Mouse (Mus musculus): ENCODE measurements around the gene Sp9.

DNA sequence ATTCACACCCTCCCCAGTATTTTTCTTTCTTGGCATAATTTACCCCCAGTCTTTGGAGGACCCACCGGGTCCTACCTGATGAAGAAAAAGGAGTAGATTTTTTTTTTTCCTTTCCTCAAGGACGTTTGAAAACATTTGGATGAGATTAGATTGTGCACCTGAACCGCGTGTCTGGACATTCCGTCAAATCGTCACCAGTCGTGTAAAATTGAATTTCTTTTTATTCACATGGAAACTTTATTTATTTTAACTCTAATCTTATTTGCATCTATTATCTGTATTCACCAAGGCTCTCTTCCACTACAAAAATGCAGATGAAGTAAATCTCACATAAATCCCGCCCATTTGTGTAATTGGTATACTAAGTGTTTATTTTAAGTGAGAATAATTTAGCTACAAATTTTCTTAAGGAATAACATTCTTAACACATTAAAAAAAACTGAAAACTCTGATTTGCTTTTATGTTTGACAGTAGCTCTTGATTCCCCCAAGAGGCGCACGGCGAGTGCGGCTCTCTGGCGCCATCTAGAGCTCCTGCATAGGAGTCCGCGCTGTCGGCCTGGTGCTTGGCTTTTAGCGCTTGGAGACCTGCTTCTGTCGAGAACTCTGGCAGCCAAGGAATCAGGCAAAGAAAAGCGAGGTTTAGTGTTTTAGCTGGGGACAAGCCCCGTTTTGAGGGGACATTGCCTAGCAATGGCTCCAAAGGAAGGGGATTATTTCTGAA lies 6.6 kb downstream of the Sp9 start:
- TF ChIP-seq CTCF (IDR thresholded peaks at IDR 0.05; ENCODE audit: borderline replicate concordance, insufficient read depth, low read depth, low read length) (peak; percentile 92), POLR2A (IDR thresholded peaks at IDR 0.05; ENCODE audit: borderline replicate concordance, insufficient read depth, low read length) (no peak)
